Mouse (Mus musculus): ENCODE measurements around the gene Tshr. TPM values are rescaled to one million over a fixed set of nuclear protein-coding genes. Genes with fewer than 3 reads are reported as not detected.
"Not testable (repeated sequence)": the region's sequence is repeated elsewhere in the genome, so short reads cannot be mapped to it uniquely, and the experiment has no call there.

Tshr gene
- polyA plus RNA-seq, 1 experiment from 2014 or later = not detected

DNA sequence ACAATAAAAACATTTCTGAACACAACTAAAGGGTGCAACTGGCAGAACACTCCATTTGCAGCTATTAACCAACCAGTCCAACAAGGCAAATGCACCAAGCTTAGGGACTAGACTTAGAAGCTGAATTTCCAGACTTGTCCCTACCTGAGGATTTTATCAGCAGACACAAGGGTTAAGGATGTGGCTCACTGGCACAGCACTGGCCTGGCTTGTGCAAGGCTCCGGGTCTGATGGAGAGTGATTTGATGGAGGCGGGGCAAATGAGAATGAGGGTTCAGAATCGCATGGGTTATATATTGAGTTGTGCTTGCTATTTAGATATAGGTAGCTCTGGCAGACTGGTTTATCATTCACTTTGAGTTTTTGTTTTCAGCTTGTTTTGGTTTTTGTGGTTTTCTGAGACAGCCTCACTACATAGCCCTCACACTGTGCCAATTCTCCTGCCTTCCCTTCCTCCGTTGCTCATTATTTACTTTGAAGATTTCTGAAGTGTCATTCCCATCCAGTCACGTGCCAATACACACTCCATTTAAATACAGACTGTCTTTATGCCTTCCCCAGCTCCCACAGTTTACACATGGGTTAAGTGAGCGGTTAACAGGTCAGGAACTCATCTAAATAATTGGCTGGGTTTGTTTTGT lies 198.1 kb downstream of the Tshr start:
- Histone ChIP-seq H3K27ac (no peak overlapping the region), H3K9me3 (replicated peaks) (no peaks in the 10 kb centered on the region), H3K36me3 (peaks cover 88% of the 10 kb centered on the region), H3K4me3 (no peak overlapping the region), H3K27me3 (ENCODE audit: low read depth, poor library complexity, severe bottlenecking) (no peaks in the 10 kb centered on the region), H3K4me1 (peaks cover 8% of the 10 kb centered on the region)
- 82% methylated on average over 6 of the region's 6 CpGs for WGBS
- DNase-seq (ENCODE audit: low spot score) = no peak

DNA sequence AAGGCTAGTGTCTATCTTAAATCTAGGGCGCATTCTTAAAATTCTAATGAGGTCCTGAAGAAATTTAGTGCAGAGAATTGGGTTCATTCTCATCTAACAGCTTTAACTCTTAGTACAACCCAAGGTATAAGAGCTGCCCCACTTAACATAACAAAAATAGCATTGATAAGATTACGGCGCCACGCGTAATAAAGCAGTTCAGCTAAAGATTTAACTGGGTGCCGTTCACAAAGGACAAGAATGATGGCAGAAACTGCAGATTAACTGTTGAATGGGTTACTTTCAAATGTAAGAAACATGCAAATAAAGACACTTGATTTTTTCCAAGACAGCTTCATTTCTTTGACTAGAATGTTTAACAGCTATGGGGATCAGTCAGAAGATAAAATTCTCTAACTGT lies 199.0 kb downstream of the Tshr start:
- Histone ChIP-seq H3K27ac (no peak overlapping the region), H3K36me3 (peaks cover 79% of the 10 kb centered on the region), H3K4me3 (no peak overlapping the region), H3K9me3 (replicated peaks) (no peaks in the 10 kb centered on the region), H3K27me3 (ENCODE audit: low read depth, poor library complexity, severe bottlenecking) (no peaks in the 10 kb centered on the region), H3K4me1 (peaks cover 9% of the 10 kb centered on the region)
- WGBS = 94% methylated on average over 6 of the region's 6 CpGs
- DNase-seq (ENCODE audit: low spot score) = no peak

DNA sequence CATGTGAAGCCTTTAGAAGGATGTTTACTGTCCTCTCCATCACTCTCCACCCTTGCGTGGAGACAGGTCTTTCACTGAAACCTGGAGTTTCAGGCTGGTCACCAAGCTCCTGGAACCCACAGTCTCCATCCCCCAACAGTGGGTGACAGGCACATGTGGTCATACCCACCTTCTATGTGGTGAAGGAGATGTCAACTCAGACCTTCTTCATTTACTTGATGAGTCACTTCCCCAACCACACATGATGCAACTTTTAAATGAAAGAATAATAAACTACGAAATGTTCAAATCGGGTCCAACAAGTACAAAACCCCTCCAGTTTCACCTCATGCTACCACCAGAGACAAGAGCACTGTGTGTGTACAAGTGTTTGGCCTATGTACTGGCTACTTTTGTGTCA lies 200.8 kb downstream of the Tshr start:
- WGBS = 97% methylated on average over 3 of the region's 3 CpGs
- H3K27ac ChIP-seq = no peak overlapping the region
- H3K27me3 ChIP-seq (ENCODE audit: low read depth, poor library complexity, severe bottlenecking) = no peaks in the 10 kb centered on the region
- no peak for DNase-seq (ENCODE audit: low spot score)
- peaks cover 9% of the 10 kb centered on the region for H3K4me1 ChIP-seq
- H3K36me3 ChIP-seq = peaks cover 62% of the 10 kb centered on the region
- H3K9me3 ChIP-seq (replicated peaks) = no peaks in the 10 kb centered on the region
- H3K4me3 ChIP-seq = no peak overlapping the region

DNA sequence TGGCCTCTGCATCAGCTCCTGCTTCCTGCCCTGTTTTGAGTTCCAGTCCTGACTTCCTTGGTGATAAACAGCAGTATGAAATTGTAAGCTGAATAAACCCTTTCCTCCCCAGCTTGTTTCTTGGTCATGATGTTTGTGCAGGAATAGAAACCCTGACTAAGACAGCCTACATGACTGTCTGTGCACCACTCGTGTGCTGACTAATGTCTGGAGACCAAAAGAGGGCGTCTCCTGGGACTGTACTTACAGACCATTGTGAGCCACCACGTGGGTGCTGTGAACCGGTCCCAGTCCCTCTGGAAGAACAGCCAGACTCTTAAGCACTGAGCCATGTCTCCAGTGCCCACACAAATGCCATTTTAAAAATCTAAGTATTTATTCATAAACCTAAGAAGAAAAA lies 201.5 kb downstream of the Tshr start:
- DNase-seq (ENCODE audit: low spot score); H3K4me3 ChIP-seq; H3K9me3 ChIP-seq (replicated peaks); H3K27ac ChIP-seq; H3K27me3 ChIP-seq (ENCODE audit: low read depth, poor library complexity, severe bottlenecking): not testable (repeated sequence)
- Histone ChIP-seq H3K4me1 (peaks cover 11% of the 10 kb centered on the region), H3K36me3 (peaks cover 57% of the 10 kb centered on the region)
- 95% methylated on average over 4 of the region's 4 CpGs for WGBS

DNA sequence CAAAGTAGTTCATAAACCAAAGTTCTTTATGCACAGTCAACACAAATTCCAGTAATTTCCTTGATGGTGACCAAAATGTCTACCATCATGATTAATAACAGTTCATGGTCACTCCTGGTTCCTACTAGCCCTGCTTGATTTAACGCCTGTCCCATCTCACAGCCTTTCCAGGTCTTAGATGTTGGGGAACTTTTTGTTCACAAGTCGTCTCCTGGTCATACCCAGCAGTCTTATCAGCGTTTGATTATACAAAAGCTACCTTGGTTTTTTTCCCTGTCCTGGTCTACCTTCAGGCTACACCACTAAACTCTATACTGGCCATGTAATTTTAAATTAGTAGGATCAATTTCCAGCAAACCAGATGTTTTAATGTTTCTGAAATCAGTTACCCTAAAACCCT lies 202.7 kb downstream of the Tshr start:
- Histone ChIP-seq H3K4me1 (peaks cover 15% of the 10 kb centered on the region), H3K9me3 (replicated peaks) (no peaks in the 10 kb centered on the region), H3K36me3 (peaks cover 45% of the 10 kb centered on the region), H3K27me3 (ENCODE audit: low read depth, poor library complexity, severe bottlenecking) (no peaks in the 10 kb centered on the region), H3K4me3 (peak overlapping the region; percentile 89), H3K27ac (0 out of 2 replicates have a peak overlapping the region, but pooled peaks have one; percentile 100)
- no peak for DNase-seq (ENCODE audit: low spot score)
- WGBS = 54% methylated on average over 3 of the region's 3 CpGs

DNA sequence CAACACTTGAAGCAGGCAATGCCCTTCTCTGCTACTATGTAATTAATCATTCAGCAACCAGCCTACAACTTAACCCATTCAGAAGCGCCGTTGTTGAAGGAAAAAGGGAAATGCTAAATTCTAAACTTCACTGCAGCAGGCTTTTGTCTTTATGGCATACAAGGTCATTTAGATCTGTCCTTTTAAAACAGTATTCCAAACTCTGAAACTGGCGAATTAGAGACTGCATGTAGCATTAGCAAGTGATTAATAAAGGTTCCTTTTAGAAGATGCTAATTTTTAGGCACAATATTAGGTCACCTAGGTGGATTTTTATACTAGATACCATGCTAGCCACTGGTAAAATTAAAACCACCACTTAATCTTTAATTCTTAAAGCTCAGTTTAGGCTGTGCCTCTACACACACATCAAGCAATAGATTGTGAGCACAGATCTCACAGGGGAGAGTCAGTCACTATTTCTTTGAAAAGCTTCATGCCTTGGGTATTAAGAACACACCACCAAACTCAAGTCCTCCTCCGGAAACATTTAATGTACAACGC lies 203.2 kb downstream of the Tshr start:
- 16% methylated on average over 5 of the region's 5 CpGs for WGBS

DNA sequence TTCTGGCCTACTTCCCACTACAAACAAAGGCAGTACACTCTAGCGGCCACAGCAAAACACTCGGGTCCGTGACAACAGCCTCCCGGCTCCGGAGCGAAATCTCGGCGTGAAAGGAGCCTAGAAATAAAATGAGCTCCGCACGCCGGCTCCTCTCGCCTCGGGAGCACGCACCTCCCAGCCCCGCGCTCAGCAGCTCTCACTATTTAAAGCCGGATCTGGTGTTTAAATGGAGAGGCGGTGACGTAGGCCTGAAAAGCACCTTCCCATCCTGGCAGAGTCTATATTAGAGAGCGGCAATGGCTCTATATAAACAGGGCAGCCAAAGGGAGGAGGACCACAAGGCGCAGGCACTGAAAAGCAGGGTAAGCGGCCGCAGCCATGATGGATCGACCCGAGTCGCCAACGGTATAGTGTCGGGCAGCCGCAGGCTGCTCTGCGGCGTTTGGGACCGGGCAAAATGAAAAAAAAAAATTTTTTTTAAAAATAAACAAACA lies 203.9 kb downstream of the Tshr start:
- under 1% methylated on average over 32 of the region's 32 CpGs for WGBS
- peaks cover 15% of the 10 kb centered on the region for H3K4me1 ChIP-seq
- H3K36me3 ChIP-seq = peaks cover 34% of the 10 kb centered on the region
- no peaks in the 10 kb centered on the region for H3K9me3 ChIP-seq (replicated peaks)
- DNase-seq (ENCODE audit: low spot score) = peak; percentile 91
- peak overlapping the region; percentile 89 for H3K4me3 ChIP-seq
- H3K27ac ChIP-seq = peak overlapping the region; percentile 100
- no peaks in the 10 kb centered on the region for H3K27me3 ChIP-seq (ENCODE audit: low read depth, poor library complexity, severe bottlenecking)

More for the DNA sequence above, 203.2 kb downstream of the Tshr start:
- Histone ChIP-seq H3K9me3 (replicated peaks) (no peaks in the 10 kb centered on the region), H3K27me3 (ENCODE audit: low read depth, poor library complexity, severe bottlenecking) (no peaks in the 10 kb centered on the region), H3K4me3 (peak overlapping the region; percentile 89), H3K4me1 (peaks cover 15% of the 10 kb centered on the region), H3K27ac (peak overlapping the region; percentile 100), H3K36me3 (peaks cover 40% of the 10 kb centered on the region)
- DNase-seq (ENCODE audit: low spot score) = no peak

DNA sequence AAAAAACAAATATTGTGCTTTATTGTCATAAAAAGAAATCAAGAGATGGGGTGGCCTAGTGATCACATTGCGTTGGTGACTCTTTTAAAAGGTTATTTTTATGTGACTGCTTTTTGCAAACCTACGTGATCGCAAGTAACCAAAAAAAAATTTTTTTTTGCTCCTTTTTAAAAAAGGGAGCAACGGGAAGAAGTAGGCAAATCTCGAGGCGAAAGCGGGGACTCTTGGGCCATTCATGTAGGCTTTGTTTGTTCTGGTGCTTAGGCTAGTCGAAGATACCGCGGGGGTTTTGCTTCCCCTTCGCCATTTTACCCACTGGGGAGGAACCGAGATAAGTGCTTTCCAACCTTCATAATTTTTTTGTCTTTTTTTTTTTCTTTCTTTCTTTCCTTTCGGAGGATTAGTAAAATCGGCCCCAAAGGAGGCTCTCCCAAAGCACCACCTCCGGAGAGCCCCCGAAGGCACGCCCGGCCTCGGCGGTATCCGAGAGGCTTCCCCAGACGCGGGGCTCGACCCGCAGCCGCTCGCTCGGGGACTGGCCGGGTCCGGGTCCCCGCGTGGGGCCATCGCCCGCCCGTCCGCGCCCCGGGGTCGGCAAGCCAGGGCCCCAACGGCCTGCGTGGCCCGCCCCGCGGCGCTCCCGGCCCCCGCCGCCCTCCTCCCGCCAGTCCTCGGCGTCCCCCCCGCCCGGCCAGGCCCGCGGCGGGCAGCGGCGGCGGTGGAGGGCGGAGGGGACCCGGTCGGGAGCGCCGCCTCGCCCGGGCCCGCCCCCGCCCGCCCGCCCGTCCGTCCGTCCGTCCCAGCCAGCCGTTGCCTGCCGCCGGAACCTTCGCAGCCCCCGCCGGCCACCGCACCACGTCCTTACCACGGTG lies 204.5 kb downstream of the Tshr start:
- no peaks in the 10 kb centered on the region for H3K27me3 ChIP-seq (ENCODE audit: low read depth, poor library complexity, severe bottlenecking)
- peak overlapping the region; percentile 100 for H3K27ac ChIP-seq
- H3K4me3 ChIP-seq = peak overlapping the region; percentile 89
- peaks cover 27% of the 10 kb centered on the region for H3K36me3 ChIP-seq
- WGBS = under 1% methylated on average over 77 of the region's 83 CpGs
- DNase-seq (ENCODE audit: low spot score) = peak; percentile 62
- H3K9me3 ChIP-seq (replicated peaks) = no peaks in the 10 kb centered on the region
- peaks cover 15% of the 10 kb centered on the region for H3K4me1 ChIP-seq

DNA sequence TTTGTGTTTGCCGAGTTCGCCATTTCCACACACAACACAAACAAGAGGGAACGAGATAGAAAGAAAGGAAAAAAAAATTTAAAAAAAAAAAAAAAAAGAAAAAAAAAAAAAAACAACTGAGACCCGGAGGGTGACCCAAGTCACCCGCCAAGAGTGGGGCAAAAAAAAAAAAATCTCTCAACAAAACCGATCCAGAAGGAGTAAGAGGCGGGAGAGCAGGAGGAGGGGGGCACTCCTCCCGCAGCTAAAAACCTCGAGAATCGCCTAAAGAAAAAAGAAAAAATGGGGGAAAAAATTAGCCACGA lies 205.1 kb downstream of the Tshr start:
- Histone ChIP-seq H3K4me3 (peak overlapping the region; percentile 89), H3K9me3 (replicated peaks) (no peaks in the 10 kb centered on the region), H3K36me3 (peaks cover 21% of the 10 kb centered on the region), H3K27me3 (ENCODE audit: low read depth, poor library complexity, severe bottlenecking) (no peaks in the 10 kb centered on the region), H3K4me1 (peaks cover 15% of the 10 kb centered on the region), H3K27ac (peak overlapping the region; percentile 100)
- 2% methylated on average over 11 of the region's 11 CpGs for WGBS
- DNase-seq (ENCODE audit: low spot score) = no peak

DNA sequence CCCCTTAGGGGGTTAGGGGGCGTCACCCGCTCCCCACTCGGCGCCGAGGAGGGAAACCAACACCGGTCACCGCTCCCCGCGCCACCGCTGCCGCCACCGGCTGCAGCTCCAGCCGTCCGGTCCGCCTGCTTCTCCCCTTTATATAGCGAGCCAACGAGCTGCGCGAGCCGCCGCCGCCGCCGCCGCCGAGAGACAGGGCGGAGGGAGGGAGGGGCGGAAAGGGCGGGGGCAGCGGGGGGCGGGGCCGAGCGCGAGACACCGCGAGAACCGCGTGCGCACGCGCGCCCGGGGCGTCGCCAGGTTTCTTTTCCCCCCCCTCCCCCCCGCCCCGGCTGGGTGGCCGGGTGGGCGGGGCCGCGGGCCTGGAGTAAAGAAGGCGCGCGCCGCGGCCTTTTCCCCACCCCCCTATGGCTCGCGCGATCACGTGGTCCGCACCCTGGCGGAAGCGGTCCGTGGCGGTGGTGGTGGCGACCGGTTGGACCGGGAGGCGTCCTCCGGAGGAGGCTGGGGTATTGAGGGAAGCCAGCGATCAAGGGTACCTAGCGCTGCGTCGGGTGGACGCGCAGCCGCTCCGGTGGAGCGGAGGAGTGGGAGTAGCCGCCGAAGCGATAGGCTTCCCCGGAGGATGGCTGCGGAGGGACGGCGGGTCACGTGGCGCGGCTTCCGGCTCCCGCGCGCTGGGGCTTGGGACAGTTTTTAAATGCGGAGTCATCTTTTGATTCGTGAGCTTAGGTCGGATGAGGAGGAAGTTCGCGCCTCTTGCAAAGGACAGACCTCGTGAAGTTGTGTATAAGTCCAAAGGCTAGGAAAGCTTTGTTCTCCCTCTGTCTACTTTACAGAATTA lies 205.7 kb downstream of the Tshr start, which contains the start of gene Gtf2a1:
Gene Gtf2a1, minus strand, starts transcription at position 641 of the 844 bp plus-strand sequence.
- peaks cover 15% of the 10 kb centered on the region for H3K4me1 ChIP-seq
- peak within 1 kb of the TSS; percentile 89 for H3K4me3 ChIP-seq
- DNase-seq (ENCODE audit: low spot score) = peak; percentile 98
- no peaks in the 10 kb centered on the region for H3K9me3 ChIP-seq (replicated peaks)
- no peaks in the 10 kb centered on the region for H3K27me3 ChIP-seq (ENCODE audit: low read depth, poor library complexity, severe bottlenecking)
- peak within 1 kb of the TSS; percentile 100 for H3K27ac ChIP-seq
- peaks cover 15% of the 10 kb centered on the region for H3K36me3 ChIP-seq
- WGBS = under 1% methylated on average over 89 of the region's 99 CpGs

DNA sequence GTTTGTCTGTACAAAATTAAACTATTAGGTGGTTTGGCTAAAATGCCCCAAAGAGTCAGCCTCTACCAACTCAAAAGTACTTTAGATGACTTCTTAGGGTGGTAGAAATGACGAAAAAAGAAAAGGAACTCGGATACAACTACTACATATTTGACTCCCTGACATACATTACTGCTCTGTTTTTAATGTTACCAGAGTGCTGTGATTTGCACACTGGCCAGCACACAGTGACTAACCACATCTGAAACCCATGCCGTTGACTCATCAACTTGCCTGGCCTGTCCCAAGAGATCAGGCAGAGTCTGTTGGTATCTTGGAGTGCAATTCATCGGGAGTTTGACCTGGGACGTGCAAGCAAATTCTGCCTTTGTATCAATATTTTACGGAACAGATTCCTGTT lies 206.4 kb downstream of the Tshr start:
- Histone ChIP-seq H3K27me3 (ENCODE audit: low read depth, poor library complexity, severe bottlenecking) (no peaks in the 10 kb centered on the region), H3K36me3 (peaks cover 9% of the 10 kb centered on the region), H3K9me3 (replicated peaks) (no peaks in the 10 kb centered on the region), H3K4me3 (peak overlapping the region; percentile 89), H3K27ac (peak overlapping the region; percentile 100), H3K4me1 (peaks cover 15% of the 10 kb centered on the region)
- 41% methylated on average over 6 of the region's 6 CpGs for WGBS
- DNase-seq (ENCODE audit: low spot score) = peak; percentile 35

DNA sequence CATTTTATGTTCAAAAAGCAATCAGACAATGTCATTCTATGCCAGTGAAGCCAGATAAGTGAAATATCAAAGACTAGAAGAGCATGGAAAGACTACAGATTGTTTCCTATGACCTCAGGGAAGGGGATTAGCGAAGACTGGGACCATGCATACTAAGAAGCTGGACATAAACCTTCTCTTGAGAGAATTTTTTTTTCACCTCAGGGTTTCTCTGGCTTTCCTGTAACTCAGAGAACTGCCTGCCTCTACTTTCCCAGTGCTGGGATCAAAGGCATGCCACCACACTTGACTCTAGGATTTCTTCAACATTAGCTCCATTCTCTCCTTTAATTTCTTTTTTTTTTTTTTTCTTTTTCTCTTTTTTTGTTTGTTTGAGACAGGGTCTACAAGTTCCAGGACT lies 206.8 kb downstream of the Tshr start:
- Histone ChIP-seq H3K4me3 (peak overlapping the region; percentile 89), H3K36me3 (peaks cover 4% of the 10 kb centered on the region), H3K9me3 (replicated peaks) (no peaks in the 10 kb centered on the region), H3K4me1 (peaks cover 15% of the 10 kb centered on the region), H3K27me3 (ENCODE audit: low read depth, poor library complexity, severe bottlenecking) (no peaks in the 10 kb centered on the region), H3K27ac (peak overlapping the region; percentile 100)
- DNase-seq (ENCODE audit: low spot score) = no peak
- 94% methylated on average over 1 of the region's 1 CpGs for WGBS

Measured in limb, embryonic 10.5 days (tissue).